Mouse (Mus musculus): ENCODE data around the gene Slc23a3. TPM values are rescaled to one million over a fixed set of nuclear protein-coding genes. Genes with fewer than 3 reads are reported as not detected.

The Slc23a3 gene
- polyA plus RNA-seq (2012; rRNA removed; ENCODE audit: low replicate concordance), result 0.76 and 0.80 TPM in 2 replicates

DNA sequence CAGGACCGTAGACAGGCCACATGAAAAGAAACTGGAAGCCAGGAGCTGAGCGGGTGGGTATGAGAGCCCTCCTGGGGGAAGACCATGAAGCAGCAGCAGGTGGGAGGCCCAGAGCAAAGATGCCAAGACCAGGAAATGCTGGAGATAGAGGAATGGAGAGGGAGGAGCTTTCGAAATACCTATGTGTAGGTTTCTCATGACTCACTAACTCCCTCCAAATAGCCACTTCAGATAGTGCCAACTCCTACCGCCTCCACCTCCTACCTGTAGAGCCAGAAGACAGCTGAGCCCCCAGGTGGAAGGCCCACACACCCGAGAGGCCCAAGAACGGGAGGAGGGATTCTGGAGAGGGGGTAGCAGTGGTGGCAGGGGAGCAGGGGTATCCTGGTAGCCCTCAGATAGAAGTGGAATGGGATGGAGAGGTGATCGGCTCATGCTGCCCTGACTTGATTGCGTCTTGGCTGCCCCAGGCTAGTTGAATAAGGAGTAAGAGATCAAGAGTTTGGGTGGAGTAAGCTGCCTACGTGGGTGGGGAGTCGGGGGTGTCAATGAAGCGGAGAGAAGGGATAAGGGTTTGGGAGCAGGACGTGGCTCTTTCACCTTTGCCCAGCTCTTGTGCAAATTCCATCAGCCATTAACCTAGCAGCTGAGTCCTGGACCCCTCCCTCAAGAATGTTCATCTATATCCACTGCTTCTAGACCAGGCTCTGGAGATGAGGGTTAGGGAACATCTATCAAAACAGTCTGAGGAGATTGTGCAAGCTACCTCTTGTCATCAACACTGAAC is at the start of gene Slc23a3:
TSS of gene Slc23a3 (minus strand) at position 470 of the 787 bp plus-strand sequence.

DNA sequence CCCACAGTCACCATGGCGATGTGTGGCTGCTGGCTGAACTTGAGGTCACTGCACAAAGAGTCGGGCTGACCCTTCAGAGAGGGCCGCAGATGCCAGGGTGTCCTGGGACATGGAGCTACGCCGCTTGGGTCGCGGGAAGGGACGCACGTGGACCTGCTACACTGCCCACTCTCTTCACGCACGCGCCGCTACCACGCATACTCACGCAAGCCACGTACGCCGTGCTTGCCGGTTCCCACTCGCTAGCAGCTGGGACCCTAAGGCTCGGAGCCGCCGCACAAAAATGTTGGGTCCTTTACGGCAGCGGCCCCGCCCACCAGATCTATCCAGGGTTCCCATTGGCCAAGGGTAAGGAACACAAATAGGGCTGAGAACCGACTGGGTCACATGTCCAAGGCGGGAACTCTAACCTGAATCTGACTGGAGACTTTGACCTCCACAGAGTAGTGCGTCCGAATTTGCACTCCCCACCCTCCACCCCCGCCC is 46.5 kb upstream of the Slc23a3 start, which contains the start of gene Abcb6:
TSS of gene Abcb6 (minus strand) at position 288 of the 486 bp plus-strand sequence.

GRCm38 (mm10) chr1:75168472-75169464 is 35.1 kb upstream of the Slc23a3 start, which contains the start of gene Zfand2b:
TSS of gene Zfand2b (plus strand) at chr1:75168646.

GRCm38 (mm10) chr1:75142301-75143261 is 8.9 kb upstream of the Slc23a3 start, which contains the start of the genes Cnppd1 and Retreg2:
TSS of gene Cnppd1 (minus strand) at chr1:75142711.
TSS of gene Retreg2 (plus strand) at chr1:75142778.

DNA sequence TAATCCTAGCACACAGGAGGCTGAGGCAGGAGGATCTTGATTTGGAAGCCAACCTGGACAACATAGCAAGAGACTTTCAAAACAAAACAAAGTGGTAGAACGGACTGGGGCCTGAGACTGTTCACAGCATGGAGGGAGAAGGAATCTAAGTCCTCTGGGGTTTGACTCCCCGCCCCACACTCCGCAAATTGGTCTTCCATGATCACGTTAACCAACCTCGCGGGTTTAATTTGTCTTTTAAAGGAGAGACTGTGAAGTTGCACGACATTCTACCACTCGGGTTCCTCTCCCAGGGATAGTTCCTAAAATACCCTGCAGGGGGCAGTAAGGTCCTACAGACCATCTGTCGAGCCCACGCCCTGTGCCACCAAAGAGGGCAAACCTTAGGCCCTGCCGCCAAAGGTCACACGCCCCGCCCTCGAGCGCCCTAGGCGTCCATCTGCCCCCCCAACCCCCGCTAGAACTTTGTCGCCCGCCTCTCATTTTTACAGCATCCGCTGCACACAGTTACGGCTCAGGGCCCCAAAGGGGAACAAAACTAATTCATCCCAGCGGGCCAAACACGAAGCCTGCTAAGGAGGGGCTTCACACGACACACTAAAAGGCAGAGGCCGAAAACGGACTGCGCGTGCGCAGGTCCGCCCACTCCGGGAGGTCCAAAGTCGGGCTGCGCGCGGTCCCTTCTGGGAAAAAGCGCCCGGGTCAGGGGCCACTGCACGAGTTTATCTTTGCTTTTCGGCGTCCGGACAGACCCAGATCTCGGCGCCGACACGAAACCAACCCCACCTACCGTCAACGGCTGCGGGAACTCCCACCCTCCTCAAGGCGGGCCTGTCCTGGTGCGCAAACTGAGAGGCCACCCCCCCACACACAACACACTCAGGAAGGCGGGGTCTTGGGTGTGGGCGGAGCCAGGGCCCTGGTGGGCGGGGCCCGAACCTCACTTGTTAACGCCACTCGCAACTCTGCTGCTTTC is 9.1 kb downstream of the Slc23a3 start, which contains the start of gene Nhej1:
TSS of gene Nhej1 (minus strand) at position 855 of the 976 bp plus-strand sequence.

Other genes starting within 250 kb of the Slc23a3 start
- gene Fev, start 248.5 kb downstream of the Slc23a3 start, polyA plus RNA-seq (2012; rRNA removed; ENCODE audit: low replicate concordance), result not detected in 2 replicates
- 0.22 TPM in 1 of 2 replicates, not detected in the other for gene Cryba2, start 240.7 kb downstream of the Slc23a3 start, polyA plus RNA-seq (2012; rRNA removed; ENCODE audit: low replicate concordance)
- not detected in 2 replicates for gene Cfap65, start 198.3 kb downstream of the Slc23a3 start, polyA plus RNA-seq (2012; rRNA removed; ENCODE audit: low replicate concordance)
- gene Ihh, start 182.2 kb downstream of the Slc23a3 start, polyA plus RNA-seq (2012; rRNA removed; ENCODE audit: low replicate concordance), result 0.14 and 0.22 TPM in 2 replicates
- 2.6 and 5.6 TPM in 2 replicates for gene Nhej1, start 8.7 kb downstream of the Slc23a3 start, polyA plus RNA-seq (2012; rRNA removed; ENCODE audit: low replicate concordance)
- 66.5 and 70.1 TPM in 2 replicates for gene Cnppd1, start 8.8 kb upstream of the Slc23a3 start, polyA plus RNA-seq (2012; rRNA removed; ENCODE audit: low replicate concordance)
- 139 and 161 TPM in 2 replicates for gene Retreg2, start 8.9 kb upstream of the Slc23a3 start, polyA plus RNA-seq (2012; rRNA removed; ENCODE audit: low replicate concordance)
- gene Zfand2b, start 34.8 kb upstream of the Slc23a3 start, polyA plus RNA-seq (2012; rRNA removed; ENCODE audit: low replicate concordance), result 73.7 and 75.2 TPM in 2 replicates
- 19.2 and 31.3 TPM in 2 replicates for gene Abcb6, start 46.5 kb upstream of the Slc23a3 start, polyA plus RNA-seq (2012; rRNA removed; ENCODE audit: low replicate concordance)
- gene Ankzf1, start 58.3 kb upstream of the Slc23a3 start, polyA plus RNA-seq (2012; rRNA removed; ENCODE audit: low replicate concordance), result 13.9 and 17.8 TPM in 2 replicates
- gene Atg9a, start 58.3 kb upstream of the Slc23a3 start, polyA plus RNA-seq (2012; rRNA removed; ENCODE audit: low replicate concordance), result 70.2 and 110 TPM in 2 replicates
- 9.4 and 18.5 TPM in 2 replicates for gene Glb1l, start 76.9 kb upstream of the Slc23a3 start, polyA plus RNA-seq (2012; rRNA removed; ENCODE audit: low replicate concordance)
- 187 and 188 TPM in 2 replicates for gene Stk16, start 76.9 kb upstream of the Slc23a3 start, polyA plus RNA-seq (2012; rRNA removed; ENCODE audit: low replicate concordance)
- gene Tuba4a, start 86.0 kb upstream of the Slc23a3 start, polyA plus RNA-seq (2012; rRNA removed; ENCODE audit: low replicate concordance), result 75.9 and 184 TPM in 2 replicates
- gene A630095N17Rik, start 98.2 kb upstream of the Slc23a3 start, polyA plus RNA-seq (2012; rRNA removed; ENCODE audit: low replicate concordance), result not detected in 2 replicates
- gene Dnajb2, start 102.5 kb upstream of the Slc23a3 start, polyA plus RNA-seq (2012; rRNA removed; ENCODE audit: low replicate concordance), result 50.7 and 52.0 TPM in 2 replicates
- 0.11 and 0.19 TPM in 2 replicates for gene Ptprn, start 130.6 kb upstream of the Slc23a3 start, polyA plus RNA-seq (2012; rRNA removed; ENCODE audit: low replicate concordance)
- not detected in 2 replicates for gene Resp18, start 144.5 kb upstream of the Slc23a3 start, polyA plus RNA-seq (2012; rRNA removed; ENCODE audit: low replicate concordance)
- 167 and 178 TPM in 2 replicates for gene Dnpep, start 184.1 kb upstream of the Slc23a3 start, polyA plus RNA-seq (2012; rRNA removed; ENCODE audit: low replicate concordance)
- 24.9 and 299 TPM in 2 replicates for gene Des, start 226.4 kb upstream of the Slc23a3 start, polyA plus RNA-seq (2012; rRNA removed; ENCODE audit: low replicate concordance)
- 28.4 and 38.3 TPM in 2 replicates for gene Speg, start 241.4 kb upstream of the Slc23a3 start, polyA plus RNA-seq (2012; rRNA removed; ENCODE audit: low replicate concordance)